Mouse (Mus musculus) embryonic facial prominence, embryonic 14.5 days (tissue): Measurements from ENCODE around the gene Mrpl3. TPM values are rescaled to one million over a fixed set of nuclear protein-coding genes. Genes with fewer than 3 reads are reported as not detected.
"Not testable (repeated sequence)": the region's sequence is repeated elsewhere in the genome, so short reads cannot be mapped to it uniquely, and the experiment has no call there.

Experiments
- ATAC-seq: fragments of 200-750 bp; cut with Nextera tagmentation; 2 replicates; pipeline ENCODE4 v1.8.0; 2017; ENCODE audit warnings: low read depth, moderate number of reproducible peaks, moderate TSS enrichment
- DNase-seq: peaks from one replicate; pipeline ENCODE4 v3.0.0-alpha.2; 2015; ENCODE audit warnings: low spot score
- H3K27ac ChIP-seq: fragments of 300-500 bp; sonication (generic); replicated peaks from 2 replicates; pipeline ENCODE4 v1.5.1; 2014; ENCODE audit warnings: low read depth, mild to moderate bottlenecking, low read length, moderate library complexity
- H3K27me3 ChIP-seq: fragments of 300-500 bp; sonication (generic); replicated peaks from 2 replicates; pipeline ENCODE4 v1.6.1; 2014; ENCODE audit warnings: low read length; ENCODE audit not compliant: control insufficient read depth, insufficient read depth
- H3K36me3 ChIP-seq: fragments of 300-500 bp; sonication (generic); 2 replicates; pipeline ENCODE4 v1.6.1; 2014; ENCODE audit warnings: low read length, mixed read lengths; ENCODE audit not compliant: control insufficient read depth, insufficient read depth
- H3K4me1 ChIP-seq: fragments of 300-500 bp; sonication (generic); 2 replicates; pipeline ENCODE4 v1.6.1; 2014; ENCODE audit warnings: antibody characterized with exemption, low read length; ENCODE audit not compliant: control insufficient read depth, insufficient read depth
- H3K4me2 ChIP-seq: fragments of 300-500 bp; sonication (generic); 2 replicates; pipeline ENCODE4 v1.6.1; 2014; ENCODE audit warnings: low read depth, mild to moderate bottlenecking, low read length, moderate library complexity, mixed read lengths
- H3K4me3 ChIP-seq: fragments of 300-500 bp; sonication (generic); 2 replicates; pipeline ENCODE4 v1.5.1; 2014; ENCODE audit warnings: low read depth, mild to moderate bottlenecking, low read length
- H3K9ac ChIP-seq: fragments of 300-500 bp; sonication (generic); 2 replicates; pipeline ENCODE4 v1.6.1; 2014; ENCODE audit warnings: low read depth, mild to moderate bottlenecking, low read length, moderate library complexity, mixed read lengths
- H3K9me3 ChIP-seq: fragments of 300-500 bp; sonication (generic); 2 replicates; pipeline ENCODE4 v1.6.1; 2016; ENCODE audit warnings: low read length; ENCODE audit not compliant: control insufficient read depth
- WGBS: fragments of 180-500 bp; shearing (Covaris S2); extraction: QIAGEN DNeasy Blood & Tissue Kit; methylation state at CpG from one replicate; pipeline ENCODE4 v1.1.7; 2014; 5-methylcytosine and 5-hydroxymethylcytosine counted together
- polyA plus RNA-seq: library from polyadenylated mRNA; unstranded; fragments of >200 nt; fragmentation: Nextera tagmentation; extraction: Ambion mirVana; gene quantifications from 2 replicates; pipeline ENCODE4 v1.2.1, GENCODE M21; 2014

Mrpl3 gene
- polyA plus RNA-seq, 1 experiment from 2014 or later: 96.6 TPM

DNA sequence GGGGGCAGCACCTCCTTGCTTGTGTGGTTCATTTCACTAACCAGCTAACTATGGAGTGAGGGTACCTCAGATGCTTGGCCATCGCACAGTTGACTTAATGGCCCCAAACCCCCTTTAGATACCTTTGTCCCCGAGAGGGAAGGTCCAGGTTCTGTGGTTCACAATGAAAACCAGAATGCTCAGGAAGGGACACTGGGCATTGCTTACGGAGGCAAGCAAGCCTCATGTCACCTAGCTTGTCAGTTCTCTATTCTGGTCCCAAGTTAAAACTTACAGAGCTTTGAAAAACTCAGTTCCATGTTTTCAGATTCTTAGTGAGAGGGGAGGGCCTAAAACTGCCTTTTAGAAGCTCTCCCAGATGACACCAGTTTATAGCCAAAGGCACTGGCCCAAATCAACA is 27.2 kb downstream of the Mrpl3 start:
- no peak for ATAC-seq

DNA sequence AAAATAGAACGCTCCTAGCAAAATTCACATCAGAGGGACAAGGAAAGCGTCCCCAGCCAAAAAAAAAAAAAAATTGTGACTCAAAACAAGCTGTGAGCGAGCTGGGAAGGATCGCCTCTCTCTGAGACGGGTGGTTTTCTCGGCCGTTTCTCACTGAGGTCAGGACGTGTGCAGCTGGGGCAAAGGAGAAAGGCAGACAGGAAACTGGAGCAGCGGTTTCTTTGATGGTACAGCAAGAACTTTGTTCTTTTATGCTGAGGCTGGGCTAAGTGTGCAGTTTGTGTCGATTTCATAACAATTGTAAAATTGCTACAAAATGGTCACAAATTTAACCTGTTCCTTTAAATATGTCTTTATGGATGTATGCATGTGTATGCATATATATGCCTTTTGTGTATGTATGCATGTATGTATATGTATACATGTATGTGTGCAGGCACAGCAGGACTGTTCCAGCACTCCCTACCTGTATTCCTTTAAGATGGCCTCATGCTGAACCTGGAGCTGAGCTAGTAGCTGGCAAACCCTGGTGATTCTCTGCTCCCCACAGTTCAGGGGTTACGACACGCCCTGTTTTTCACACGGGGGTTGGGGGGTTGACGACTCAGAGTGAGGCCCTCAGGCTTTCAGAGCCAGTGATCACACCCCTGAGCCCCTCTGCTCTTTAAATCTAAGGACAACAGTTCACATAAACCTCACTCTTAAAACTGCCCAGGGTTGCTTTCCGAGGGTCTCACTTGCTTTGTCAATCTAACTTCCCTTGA is 48.0 kb downstream of the Mrpl3 start:
- no peak for DNase-seq
- 36% methylated on average over 15 of the region's 15 CpGs for WGBS

More for the DNA sequence above, 27.2 kb downstream of the Mrpl3 start:
- 94% methylated on average over 3 of the region's 3 CpGs for WGBS
- Histone ChIP-seq H3K4me3 (no peak overlapping the region), H3K4me1 (no peaks in the 10 kb centered on the region), H3K27ac (no peak overlapping the region), H3K9me3 (no peaks in the 10 kb centered on the region), H3K9ac (no peak overlapping the region), H3K27me3 (no peaks in the 10 kb centered on the region), H3K36me3 (peaks cover 26% of the 10 kb centered on the region), H3K4me2 (no peak overlapping the region)
- no peak for DNase-seq

DNA sequence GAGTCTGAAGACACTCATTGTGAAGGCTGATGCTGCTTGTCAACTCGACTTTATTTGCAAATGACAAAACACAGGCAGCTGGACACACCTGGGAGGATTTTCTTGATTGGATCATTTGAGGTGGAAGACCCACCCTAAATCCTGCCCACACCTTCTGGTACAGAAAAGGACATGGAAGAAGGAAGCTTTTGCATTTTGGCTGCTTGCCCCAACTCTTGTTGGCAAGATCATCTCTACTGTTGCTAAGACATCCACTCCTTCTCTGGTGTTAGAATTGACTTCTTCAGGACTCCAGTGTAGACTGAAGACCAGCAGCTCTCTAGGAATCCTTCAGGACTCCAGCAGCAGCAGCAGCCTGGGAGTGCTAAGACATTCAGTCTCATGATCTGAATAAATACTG is 48.9 kb downstream of the Mrpl3 start:
- Histone ChIP-seq H3K9ac (no peak overlapping the region), H3K27me3 (no peaks in the 10 kb centered on the region), H3K4me1 (no peaks in the 10 kb centered on the region), H3K27ac (no peak overlapping the region), H3K4me2 (no peak overlapping the region), H3K36me3 (no peaks in the 10 kb centered on the region), H3K4me3 (no peak overlapping the region), H3K9me3 (no peaks in the 10 kb centered on the region)
- DNase-seq (no peak), ATAC-seq (no peak)
- WGBS: 43% methylated on average over 1 of the region's 1 CpGs

More for the DNA sequence above, 48.0 kb downstream of the Mrpl3 start:
- no peaks in the 10 kb centered on the region for H3K4me1 ChIP-seq
- no peak overlapping the region for H3K9ac ChIP-seq
- H3K36me3 ChIP-seq: no peaks in the 10 kb centered on the region
- no peak overlapping the region for H3K27ac ChIP-seq
- no peak overlapping the region for H3K4me3 ChIP-seq
- ATAC-seq: no peak
- no peaks in the 10 kb centered on the region for H3K27me3 ChIP-seq
- H3K9me3 ChIP-seq: no peaks in the 10 kb centered on the region
- no peak overlapping the region for H3K4me2 ChIP-seq

DNA sequence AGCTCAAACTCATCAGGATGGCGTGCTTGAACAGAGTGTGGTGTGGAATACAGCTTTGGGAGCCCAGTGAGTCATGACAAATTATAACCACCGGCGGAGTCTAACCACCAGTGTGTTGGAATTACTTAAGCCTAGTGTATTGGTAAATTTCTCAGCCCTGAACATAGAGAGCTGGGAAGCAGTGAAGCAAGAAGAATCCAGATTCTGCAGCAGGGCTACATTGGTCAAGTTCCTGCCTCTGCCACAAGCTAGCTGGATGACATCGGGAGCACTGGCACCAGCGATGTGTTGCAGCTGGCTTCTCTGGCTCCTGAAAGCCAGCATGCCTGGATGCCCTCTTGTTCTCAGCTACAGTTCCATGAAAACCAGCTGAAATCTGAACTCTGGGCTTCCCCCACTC is 50.9 kb downstream of the Mrpl3 start:
- 92% methylated on average over 5 of the region's 5 CpGs for WGBS
- no peak overlapping the region for H3K4me3 ChIP-seq
- H3K36me3 ChIP-seq: no peaks in the 10 kb centered on the region
- no peak overlapping the region for H3K4me2 ChIP-seq
- no peak for ATAC-seq
- no peak for DNase-seq
- no peak overlapping the region for H3K9ac ChIP-seq
- H3K27ac ChIP-seq: no peak overlapping the region
- no peaks in the 10 kb centered on the region for H3K27me3 ChIP-seq
- H3K9me3 ChIP-seq: no peaks in the 10 kb centered on the region
- H3K4me1 ChIP-seq: no peaks in the 10 kb centered on the region

DNA sequence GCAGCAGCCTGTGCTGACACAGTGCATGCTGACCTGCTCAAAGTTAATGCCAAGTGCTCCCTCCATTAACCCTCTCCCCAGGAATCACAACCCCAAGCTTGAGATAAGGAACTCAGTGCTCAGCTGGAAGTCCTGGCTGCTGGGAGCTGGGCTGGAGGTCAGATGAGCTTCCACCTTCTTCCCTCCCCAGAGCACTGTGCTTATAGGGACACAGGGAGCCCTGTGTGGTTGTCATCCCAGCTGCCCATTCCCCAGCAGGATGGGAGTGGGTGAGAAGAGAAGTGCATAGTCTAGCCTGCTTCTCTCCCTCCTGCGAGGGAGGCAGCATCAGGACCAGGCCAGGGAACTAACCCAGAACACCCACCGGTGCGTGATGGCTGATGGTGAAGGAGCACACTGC is 72.2 kb downstream of the Mrpl3 start:
- H3K27me3 ChIP-seq, H3K9ac ChIP-seq, H3K4me1 ChIP-seq, H3K9me3 ChIP-seq, H3K4me2 ChIP-seq, DNase-seq, H3K27ac ChIP-seq, ATAC-seq, H3K4me3 ChIP-seq, H3K36me3 ChIP-seq: not testable (repeated sequence)
- WGBS: 80% methylated on average over 3 of the region's 3 CpGs

Other genes starting within 250 kb of the Mrpl3 start
- 13.0 and 14.7 TPM in 2 replicates for gene Nudt16, start 78.6 kb downstream of the Mrpl3 start, polyA plus RNA-seq
- not detected in 2 replicates for gene 1700080E11Rik, start 91.9 kb downstream of the Mrpl3 start, polyA plus RNA-seq